Mouse (Mus musculus) c-Kit-negative CD71-positive TER-119-positive erythroid progenitor cells, embryonic 14.5 days (primary cell): ENCODE results near the gene Ecel1.

Experiments
- DNase-seq: peaks from one replicate; pipeline ENCODE4 v3.0.0-alpha.2; 2013; ENCODE audit warnings: low read depth, low spot score

Ecel1 gene

DNA sequence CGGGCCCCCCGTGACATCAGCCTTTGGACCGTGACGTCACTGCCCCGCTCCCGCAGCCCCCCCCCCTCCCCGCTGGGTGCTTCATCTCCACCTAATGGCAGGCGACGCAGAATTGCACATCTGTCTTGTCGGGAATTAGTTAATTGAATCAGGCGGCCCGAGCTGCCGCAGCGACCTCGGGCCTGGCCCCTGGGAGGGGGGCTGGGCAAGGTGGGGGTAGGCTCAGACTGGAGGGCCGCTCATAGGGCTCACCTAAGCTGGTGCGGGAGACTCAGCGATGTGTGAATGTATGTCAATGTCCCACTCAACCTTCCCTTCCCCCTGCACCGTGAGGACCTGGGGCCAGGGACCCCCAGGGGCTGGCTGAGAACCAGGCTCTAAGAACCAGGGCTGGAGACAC, 14.1 kb upstream of the Ecel1 start:
- no peak for DNase-seq

GRCm38 (mm10) chr1:87164796-87165184, 8.5 kb upstream of the Ecel1 start:
- DNase-seq: no peak

DNA sequence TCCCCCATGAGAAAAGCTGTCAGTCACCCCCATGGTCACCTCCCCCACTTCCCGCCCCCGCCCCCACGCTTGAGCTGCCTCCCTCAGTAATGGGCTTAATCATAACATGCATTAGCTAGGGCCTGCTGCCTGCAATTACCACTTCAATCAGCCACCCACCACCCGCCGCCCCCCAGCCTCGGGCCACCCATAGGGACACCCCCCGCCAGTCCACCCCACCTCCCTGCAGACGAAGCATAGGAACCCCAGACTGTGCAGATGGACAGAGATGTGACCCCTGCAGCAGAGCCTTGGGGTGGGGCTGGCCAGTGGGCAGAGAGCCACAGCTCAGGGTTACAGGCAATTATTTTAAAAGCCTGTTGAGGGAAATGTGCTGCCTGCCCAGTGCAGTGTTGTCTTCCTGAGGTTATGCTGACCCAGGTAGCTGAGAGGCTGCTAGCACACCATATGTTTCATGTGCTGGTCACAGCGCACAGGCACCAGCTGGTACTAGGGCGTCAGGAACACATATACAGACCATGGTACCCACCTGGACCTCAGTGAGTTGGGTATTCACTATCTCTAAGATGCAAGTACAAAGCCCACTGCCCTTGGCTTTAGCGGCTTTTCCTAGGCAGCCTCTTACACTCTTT, 8.0 kb upstream of the Ecel1 start:
- no peak for DNase-seq

- DNase-seq: no peak
Measured at GRCm38 (mm10) chr1:87159396-87159795, 3.1 kb upstream of the Ecel1 start.

DNA sequence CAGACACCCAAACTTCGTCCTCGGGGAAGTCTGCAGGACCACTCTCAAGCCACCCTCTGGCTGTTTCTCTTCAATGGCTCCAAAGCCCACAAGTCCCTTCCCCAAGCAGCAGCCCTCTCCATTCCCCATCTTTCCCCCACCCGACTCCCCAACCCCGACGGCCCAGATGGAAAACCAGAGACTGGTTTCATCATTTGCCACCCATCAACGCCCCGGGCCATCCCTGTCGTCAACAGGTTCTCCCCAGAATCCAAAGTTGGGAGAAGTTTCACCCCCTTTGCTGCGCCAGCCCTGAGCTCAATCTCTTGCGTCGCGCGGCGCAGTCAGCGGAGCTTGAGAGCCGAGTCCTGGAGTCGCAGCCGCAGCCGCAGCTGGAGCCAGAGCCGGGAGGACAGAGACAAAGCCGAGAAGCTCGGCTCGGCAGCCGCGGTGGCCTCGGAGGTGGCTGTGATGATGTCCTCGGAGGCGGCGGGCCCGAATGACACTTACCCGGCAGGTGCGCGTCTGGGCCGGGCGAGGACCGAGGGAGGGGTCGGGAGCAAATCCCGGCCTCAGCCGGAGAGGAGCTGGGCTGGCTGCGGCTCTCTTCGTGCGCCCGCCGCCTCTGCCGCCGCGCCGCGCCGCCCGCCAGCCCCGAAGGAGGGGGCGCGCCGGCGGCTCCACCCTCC, 656 bp downstream of the Ecel1 start:
- no peak for DNase-seq

- no peak for DNase-seq
Measured at GRCm38 (mm10) chr1:87154501-87155120, 1.7 kb downstream of the Ecel1 start.

DNA sequence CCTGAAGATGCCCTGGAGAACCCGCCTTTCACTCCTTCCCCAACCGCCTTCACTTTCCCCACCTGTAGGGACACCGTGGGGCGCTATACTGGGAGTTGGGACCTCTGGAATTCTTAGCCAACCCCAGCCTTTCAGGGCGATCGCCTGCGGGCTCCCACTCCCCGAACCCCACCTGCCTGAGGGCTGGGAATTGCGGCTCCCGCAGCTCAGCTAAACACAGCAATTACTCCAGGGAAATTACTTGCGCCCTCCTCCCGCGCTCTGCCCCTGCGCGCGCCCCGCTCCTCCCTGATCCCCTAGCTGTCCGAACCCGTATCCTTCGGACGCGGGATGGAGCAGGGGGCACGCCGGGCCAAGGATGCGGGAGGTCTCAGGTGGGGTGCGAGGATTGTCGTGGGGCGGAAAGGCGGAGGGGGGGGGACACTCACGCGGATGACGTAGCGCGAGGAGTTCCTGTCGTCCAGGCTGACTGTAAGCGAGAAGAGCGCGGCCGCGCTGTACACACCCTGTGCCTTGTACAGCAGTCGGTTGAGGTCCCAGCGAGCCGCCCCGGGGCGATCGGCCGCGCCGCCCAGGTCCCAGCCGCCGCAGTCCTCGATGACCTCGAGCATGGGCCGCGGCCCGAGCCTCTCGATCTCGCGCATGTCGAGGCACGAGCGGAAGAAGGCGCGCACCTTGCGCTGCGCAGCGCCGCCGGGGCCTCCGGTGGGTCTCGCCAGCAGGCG, 2.4 kb downstream of the Ecel1 start:
- no peak for DNase-seq

- DNase-seq: no peak
Measured at GRCm38 (mm10) chr1:87151286-87151685, 5.0 kb downstream of the Ecel1 start.

- no peak for DNase-seq
Measured at GRCm38 (mm10) chr1:87149422-87149821, 6.9 kb downstream of the Ecel1 start.

DNA sequence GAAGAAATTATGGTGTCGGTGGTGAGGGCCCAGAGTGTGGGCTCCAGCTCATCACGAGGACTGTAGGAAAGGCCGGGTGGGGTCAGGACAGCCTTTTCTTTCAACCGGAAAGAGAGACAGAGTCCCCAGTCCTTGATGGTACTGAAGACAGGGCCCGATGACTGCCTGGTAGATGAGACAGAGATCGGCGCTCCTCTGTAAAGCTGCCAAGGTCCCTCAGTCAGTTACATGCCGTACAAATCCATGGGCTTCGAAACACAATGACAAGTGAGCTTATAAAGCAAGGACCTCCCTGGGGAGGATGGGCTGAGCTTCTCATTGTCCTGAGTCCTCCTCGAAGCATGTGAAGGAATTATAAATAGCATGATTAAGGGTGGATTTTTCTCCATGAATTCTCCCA, 13.2 kb downstream of the Ecel1 start:
- DNase-seq: no peak

DNA sequence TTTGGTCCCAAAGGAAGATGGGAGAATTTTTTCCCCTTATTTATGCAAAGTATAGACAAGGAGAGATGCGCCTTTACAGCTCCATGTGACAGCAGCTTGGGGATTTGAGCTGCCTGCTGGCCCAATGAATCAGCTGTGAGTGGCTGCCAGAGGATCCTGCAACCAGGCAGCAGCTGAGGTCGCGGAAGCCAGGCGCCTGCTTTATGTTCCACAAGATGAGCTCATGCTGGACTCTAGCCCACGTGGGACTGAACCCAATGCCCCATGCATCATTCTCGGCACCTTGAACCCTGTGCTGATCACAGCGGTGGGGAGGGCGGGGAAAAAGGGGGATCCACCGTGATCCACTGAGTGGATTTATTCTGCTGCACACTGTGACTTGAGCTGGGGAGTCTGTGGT, 13.9 kb downstream of the Ecel1 start:
- DNase-seq: no peak

DNA sequence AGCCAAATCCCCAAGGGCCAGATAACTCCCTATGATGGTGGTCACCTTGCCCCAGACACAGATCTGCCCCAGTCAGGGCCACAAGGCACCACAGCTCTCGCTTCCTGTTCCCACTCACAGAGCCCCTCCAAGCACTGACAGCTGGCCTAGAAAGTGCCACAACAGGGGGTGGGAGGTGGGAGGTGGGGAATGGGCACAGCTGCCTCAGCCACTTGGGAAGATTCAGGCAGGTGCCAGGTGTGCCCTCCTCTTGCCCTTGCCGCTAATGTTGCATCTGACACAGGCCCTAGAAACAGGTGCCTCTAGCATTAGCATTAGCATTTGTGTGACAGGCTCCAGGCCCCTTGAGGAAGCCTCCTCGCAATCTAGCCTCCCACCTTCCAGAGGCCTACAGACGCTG, 14.8 kb downstream of the Ecel1 start:
- no peak for DNase-seq

GRCm38 (mm10) chr1:87131803-87132202, 24.5 kb downstream of the Ecel1 start:
- DNase-seq: no peak

DNA sequence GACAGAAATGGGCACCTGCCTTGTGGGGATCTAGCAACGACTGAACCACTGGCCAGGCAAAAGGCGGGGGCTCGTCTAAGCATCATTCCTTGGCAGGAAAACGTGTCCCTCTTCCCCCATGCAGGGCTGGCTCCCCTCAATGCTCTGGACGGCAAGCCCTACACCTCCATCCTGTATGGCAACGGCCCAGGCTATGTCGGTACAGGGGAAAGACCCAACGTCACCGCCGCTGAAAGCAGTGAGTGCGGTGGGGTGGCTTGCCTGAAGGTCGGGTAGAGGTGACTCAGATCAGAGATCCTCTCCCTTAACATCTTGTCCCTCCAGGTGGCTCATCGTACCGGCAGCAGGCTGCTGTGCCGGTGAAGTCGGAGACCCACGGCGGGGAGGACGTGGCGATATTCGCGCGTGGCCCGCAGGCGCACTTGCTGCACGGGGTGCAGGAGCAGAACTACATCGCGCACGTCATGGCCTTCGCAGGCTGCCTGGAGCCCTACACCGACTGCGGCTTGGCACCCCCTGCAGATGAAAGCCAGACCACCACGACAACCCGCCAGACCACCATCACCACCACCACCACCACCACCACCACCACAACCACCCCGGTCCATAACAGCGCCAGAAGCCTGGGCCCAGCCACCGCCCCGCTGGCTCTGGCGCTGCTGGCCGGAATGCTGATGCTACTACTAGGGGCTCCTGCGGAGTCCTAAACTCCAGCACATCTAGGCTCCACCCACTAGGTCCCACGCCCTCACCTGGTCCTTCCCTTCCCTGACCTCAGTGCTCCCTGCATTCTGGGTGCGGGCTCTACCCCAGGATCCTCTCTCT, 28.9 kb downstream of the Ecel1 start:
- DNase-seq: no peak

GRCm38 (mm10) chr1:87124673-87125072, 31.6 kb downstream of the Ecel1 start, which contains the start of gene Akp3:
Gene Akp3 (plus strand): TSS chr1:87124973.
- DNase-seq: no peak

DNA sequence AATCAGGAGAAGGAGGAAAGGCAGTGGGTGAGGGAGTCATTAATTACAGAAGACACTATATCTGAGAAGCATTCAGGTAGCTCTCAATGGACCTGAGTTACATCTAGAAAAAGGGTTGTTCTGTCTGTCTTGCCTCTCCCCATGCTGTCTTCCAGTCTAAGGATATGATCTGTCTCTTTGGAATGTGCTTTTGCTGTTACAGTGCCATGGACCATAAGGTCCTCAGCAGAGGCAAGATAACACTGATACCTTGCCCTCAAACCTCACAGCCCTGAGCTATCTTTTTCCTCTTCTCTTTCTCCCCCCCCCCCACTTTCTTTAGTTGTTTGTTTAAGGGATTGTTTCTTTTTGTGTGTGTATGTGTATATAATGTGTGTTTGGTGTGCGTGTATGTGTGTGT, 41.5 kb downstream of the Ecel1 start:
- no peak for DNase-seq

DNA sequence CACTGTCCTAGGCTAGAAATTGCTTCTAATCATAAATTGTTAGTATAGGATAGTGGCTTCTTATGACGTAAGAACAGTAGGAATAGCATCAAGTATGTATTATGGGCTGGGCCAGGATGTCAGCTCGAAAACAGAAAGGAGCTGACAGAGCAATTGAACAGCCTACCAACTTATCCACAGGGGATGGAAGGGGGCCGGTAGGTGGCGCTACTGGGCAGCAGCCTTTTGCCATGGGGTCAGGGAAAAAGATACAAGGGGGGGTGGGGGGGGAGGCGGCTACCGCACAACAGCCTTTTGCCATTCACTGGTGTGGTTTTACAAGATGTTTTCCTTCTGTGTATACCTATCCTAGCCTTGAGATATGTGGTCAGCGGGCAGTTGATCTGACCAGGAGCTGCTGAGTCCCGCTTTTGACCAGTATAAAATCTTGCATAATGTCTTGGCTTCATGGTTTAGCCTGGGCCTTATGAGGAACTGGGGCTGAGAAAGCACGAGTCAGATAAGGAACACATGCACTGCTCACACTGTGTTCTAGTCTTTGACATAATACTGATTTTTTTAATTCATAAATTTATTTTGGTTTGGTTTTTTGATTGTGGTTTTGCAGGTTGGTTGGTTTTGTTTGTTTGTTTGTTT, 44.5 kb downstream of the Ecel1 start:
- DNase-seq: no peak

- DNase-seq: no peak
Measured at GRCm38 (mm10) chr1:87108564-87108963, 47.8 kb downstream of the Ecel1 start.

GRCm38 (mm10) chr1:87106536-87106935, 49.8 kb downstream of the Ecel1 start:
- DNase-seq: no peak

DNA sequence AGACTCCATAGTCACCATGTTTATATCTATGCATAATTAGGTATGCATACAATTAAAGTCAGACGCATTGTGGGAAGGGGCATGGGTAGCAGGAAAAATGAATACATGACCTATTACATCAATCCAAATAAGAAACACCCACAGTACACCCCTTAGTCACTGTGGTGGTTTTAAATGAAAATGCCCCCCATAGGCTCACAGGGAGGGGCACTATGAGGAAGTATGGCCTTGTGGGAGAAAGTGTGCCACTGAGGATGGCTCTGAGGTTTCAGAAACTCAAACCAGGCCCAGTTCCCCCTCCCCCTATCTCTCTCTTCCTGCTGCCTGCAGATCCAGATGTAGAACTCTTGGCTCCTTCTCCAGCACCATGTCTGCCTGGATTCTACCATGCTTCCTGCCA, 52.4 kb downstream of the Ecel1 start:
- DNase-seq: no peak

DNA sequence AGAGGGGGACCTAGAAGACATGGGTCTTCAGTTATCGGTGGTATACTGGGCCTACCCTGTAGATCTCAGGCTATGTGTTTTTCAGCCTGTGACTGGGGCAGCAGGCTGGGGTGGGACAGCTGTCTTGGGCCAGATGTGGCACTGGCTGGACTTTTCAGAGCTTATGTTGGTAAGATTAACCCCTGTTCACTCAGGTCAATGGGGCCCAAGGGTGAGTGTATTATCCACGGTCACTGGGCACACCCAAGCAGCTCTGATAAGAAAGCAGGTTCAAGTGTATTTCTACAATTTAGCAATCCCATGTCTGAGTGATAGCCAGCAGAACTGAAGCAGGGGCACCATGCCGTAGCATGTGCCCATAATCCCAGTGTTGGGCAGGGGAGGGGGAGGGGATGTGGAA, 54.2 kb downstream of the Ecel1 start:
- DNase-seq: no peak
